Mouse (Mus musculus) embryonic fibroblast, embryonic 13.5 days (primary cell): ENCODE data around the gene Lrat.

Experiments used
- CTCF ChIP-seq: IDR thresholded peaks from 2 replicates; pipeline ENCODE4 v1.5.1; 2011; ENCODE audit warnings: mild to moderate bottlenecking, control low read depth, low read length, moderate library complexity, borderline replicate concordance; ENCODE audit not compliant: insufficient read depth
- POLR2A ChIP-seq: IDR thresholded peaks from 2 replicates; pipeline ENCODE4 v1.6.1; 2011; ENCODE audit warnings: low read depth, mild to moderate bottlenecking, control low read depth, low read length, moderate library complexity

GRCm38 (mm10) chr3:82857414-82858077 is 46.2 kb downstream of the Lrat start:
- TF ChIP-seq CTCF (no peak), POLR2A (no peak)
